Mouse (Mus musculus): Measurements from ENCODE around the gene Cemip. TPM values are rescaled to one million over a fixed set of nuclear protein-coding genes. Genes with fewer than 3 reads are reported as not detected.
"Not testable (repeated sequence)": the region's sequence is repeated elsewhere in the genome, so short reads cannot be mapped to it uniquely, and the experiment has no call there.

Gene Cemip
- polyA plus RNA-seq (2016; fragmentation: Nextera tagmentation; extraction: Ambion mirVana), result 0.41 and 0.70 TPM in 2 replicates

DNA sequence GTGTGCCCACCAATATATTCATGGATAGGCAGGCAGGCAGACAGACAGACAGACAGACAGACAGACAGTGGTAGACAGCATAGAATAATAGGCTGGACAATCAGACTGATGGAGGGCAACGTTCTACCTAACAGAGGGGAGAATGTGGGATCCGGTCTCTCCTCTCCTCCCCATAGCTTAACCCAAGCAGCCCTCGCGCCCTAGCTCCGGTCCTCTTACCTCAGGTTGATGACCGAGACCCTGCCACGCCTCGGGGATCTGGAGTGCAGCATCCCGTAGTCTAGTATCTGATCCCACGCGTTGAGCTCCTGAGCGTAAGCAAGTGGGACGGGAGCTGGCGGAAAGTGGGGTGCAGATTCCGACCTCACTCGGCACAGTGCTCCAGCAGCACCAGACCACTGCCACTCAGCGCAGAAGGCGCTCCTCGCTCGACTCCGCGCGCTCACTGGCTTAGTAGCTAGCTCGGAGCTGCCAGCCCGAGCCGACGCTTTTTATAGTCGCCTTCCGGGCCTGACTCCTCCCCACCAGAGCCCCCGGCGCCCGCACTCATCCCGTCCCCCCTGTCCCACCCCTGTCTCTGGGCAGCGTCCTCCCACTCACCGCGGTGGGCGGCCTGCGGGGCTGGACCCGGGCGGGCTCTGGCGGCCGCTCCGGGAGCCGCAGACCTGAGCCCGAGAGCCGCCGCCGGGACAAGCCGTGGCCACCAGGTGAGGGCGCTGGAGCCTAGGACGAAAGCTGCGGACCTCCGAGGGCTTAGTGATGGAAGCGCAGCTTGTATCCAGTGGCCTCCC, at the start of gene Cemip:
TSS of gene Cemip (minus strand) at position 464 of the 791 bp plus-strand sequence.
- Histone ChIP-seq H3K4me1 (peaks cover 17% of the 10 kb centered on the region; the same call in 1 of the 2 replicates), H3K27me3 (ENCODE audit: insufficient read depth, poor library complexity, severe bottlenecking) (peaks cover 42% of the 10 kb centered on the region), H3K27ac (no peak within 1 kb of the TSS), H3K36me3 (no peaks in the 10 kb centered on the region), H3K4me3 (peak within 1 kb of the TSS; percentile 58), H3K9me3 (no peaks in the 10 kb centered on the region)
- WGBS, result under 1% methylated on average over 54 of the region's 54 CpGs
- peak; percentile 89 for DNase-seq (ENCODE audit: low spot score)

GRCm38 (mm10) chr7:84132704-84133103, 46.4 kb upstream of the Cemip start:
- H3K4me1 ChIP-seq, result peaks cover 61% of the 10 kb centered on the region
- no peaks in the 10 kb centered on the region for H3K27me3 ChIP-seq (ENCODE audit: insufficient read depth, poor library complexity, severe bottlenecking)
- no peak overlapping the region for H3K27ac ChIP-seq
- WGBS, result 87% methylated on average over 1 of the region's 1 CpGs
- DNase-seq (ENCODE audit: low spot score), result no peak
- H3K9me3 ChIP-seq, result no peaks in the 10 kb centered on the region
- no peak overlapping the region for H3K4me3 ChIP-seq
- no peaks in the 10 kb centered on the region for H3K36me3 ChIP-seq

DNA sequence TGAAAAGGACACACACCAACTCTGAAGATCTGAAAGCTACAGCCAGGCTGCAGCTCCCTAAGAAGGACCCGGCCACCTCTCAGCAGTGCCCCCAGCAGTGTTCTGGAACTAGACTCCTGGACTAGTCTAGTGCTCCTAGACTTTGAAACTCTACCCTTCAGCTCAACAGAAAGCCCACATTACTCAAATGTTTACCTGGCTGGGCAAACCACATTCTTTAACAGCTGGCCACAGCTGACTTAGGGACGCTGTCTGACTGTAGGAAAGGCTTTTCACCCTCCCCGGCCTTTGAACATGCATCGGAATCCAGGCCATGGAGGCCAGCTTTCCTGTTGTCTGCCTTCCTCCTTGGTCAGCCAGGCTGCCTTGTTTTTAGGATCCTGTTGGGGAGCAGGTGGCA, 45.4 kb upstream of the Cemip start:
- peaks cover 68% of the 10 kb centered on the region for H3K4me1 ChIP-seq
- H3K4me3 ChIP-seq, result no peak overlapping the region
- 79% methylated on average over 4 of the region's 4 CpGs for whole genome bisulfite sequencing
- peak overlapping the region; percentile 23; the same call in 1 of the 2 replicates for H3K27ac ChIP-seq
- no peaks in the 10 kb centered on the region for H3K36me3 ChIP-seq
- no peak for DNase-seq (ENCODE audit: low spot score)
- no peaks in the 10 kb centered on the region for H3K27me3 ChIP-seq (ENCODE audit: insufficient read depth, poor library complexity, severe bottlenecking)
- H3K9me3 ChIP-seq, result no peaks in the 10 kb centered on the region

DNA sequence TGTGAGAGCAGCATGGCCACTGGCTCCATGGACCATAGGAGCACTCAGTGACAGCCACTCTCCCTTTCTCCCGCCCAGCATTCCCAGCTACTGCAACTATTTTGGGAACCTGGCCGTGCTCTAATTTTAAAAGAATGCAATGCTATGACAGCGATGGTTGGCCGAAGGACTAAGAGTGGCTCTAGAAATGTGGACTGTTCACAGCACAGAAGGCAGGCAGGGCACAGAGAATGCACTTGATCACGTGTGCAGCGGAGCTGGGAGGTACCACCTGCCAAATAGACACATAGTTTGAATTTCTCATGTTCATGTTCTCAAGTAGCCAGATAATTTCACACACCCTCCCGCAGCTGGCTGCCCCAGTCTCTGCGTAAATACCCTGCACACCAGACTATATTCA, 42.4 kb upstream of the Cemip start:
- H3K36me3 ChIP-seq, result no peaks in the 10 kb centered on the region
- H3K9me3 ChIP-seq, result no peaks in the 10 kb centered on the region
- H3K27ac ChIP-seq, result peak overlapping the region; percentile 88
- 30% methylated on average over 8 of the region's 8 CpGs for WGBS
- H3K27me3 ChIP-seq (ENCODE audit: insufficient read depth, poor library complexity, severe bottlenecking), result no peaks in the 10 kb centered on the region
- peak overlapping the region; percentile 27; the same call in 1 of the 2 replicates for H3K4me3 ChIP-seq
- DNase-seq (ENCODE audit: low spot score), result peak; percentile 91
- H3K4me1 ChIP-seq, result peaks cover 67% of the 10 kb centered on the region

DNA sequence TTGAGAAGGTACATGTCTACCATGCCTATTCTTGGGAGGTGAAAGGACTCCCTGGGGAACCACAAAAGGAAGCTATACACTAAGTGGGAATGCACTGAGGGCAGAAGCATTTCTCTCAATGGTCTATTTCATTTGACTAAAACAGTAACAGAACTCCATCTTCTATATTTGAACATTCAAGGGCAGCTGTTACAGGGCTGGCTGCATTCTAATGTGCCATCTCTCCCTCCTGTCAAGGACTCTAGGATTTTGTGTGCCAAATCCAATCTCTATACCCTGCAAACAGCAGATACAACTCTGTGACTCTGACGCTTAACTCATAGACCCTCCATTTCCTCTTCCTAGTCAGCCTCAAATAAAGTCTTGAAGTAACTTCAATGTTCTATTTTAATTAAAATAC, 39.4 kb upstream of the Cemip start:
- H3K36me3 ChIP-seq, result no peaks in the 10 kb centered on the region
- H3K4me3 ChIP-seq, result no peak overlapping the region
- no peak for DNase-seq (ENCODE audit: low spot score)
- 89% methylated on average over 1 of the region's 1 CpGs for WGBS
- H3K27me3 ChIP-seq (ENCODE audit: insufficient read depth, poor library complexity, severe bottlenecking), result no peaks in the 10 kb centered on the region
- no peaks in the 10 kb centered on the region for H3K9me3 ChIP-seq
- H3K4me1 ChIP-seq, result peaks cover 71% of the 10 kb centered on the region
- no peak overlapping the region for H3K27ac ChIP-seq

DNA sequence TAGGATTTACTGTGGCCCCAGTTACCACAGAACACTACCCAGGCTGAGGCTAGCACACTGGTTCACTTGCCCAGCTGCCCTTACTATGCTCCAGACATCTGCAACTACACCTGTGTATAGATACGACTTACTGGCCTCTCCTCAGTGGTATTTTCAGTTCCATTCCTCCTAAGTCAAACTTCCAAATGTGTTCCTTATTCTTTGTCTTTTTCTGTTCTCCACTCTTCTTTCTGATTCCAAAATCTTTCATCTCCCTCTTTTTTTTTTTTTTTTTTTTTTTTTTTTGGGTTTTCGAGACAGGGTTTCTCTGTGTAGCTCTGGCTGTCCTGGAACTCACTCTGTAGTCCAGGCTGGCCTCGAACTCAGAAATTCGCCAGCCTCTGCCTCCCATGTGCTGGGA, 37.3 kb upstream of the Cemip start:
- H3K9me3 ChIP-seq; H3K4me3 ChIP-seq; H3K27me3 ChIP-seq (ENCODE audit: insufficient read depth, poor library complexity, severe bottlenecking); H3K27ac ChIP-seq; DNase-seq (ENCODE audit: low spot score); H3K36me3 ChIP-seq: not testable (repeated sequence)
- 89% methylated on average over 3 of the region's 4 CpGs for WGBS
- peaks cover 76% of the 10 kb centered on the region for H3K4me1 ChIP-seq

- H3K4me3 ChIP-seq, result no peak overlapping the region
- H3K36me3 ChIP-seq, result no peaks in the 10 kb centered on the region
- DNase-seq (ENCODE audit: low spot score), result no peak
- H3K27ac ChIP-seq, result no peak overlapping the region
- no peaks in the 10 kb centered on the region for H3K9me3 ChIP-seq
- WGBS, result 62% methylated on average over 3 of the region's 3 CpGs
- H3K4me1 ChIP-seq, result peaks cover 76% of the 10 kb centered on the region
- H3K27me3 ChIP-seq (ENCODE audit: insufficient read depth, poor library complexity, severe bottlenecking), result no peaks in the 10 kb centered on the region
These were observed 35.5 kb upstream of the Cemip start for GRCm38 (mm10) chr7:84121778-84122177.

- H3K4me3 ChIP-seq, result no peak overlapping the region
- 75% methylated on average over 5 of the region's 5 CpGs for WGBS
- H3K27ac ChIP-seq, result peak overlapping the region; percentile 69; the same call in 1 of the 2 replicates
- no peaks in the 10 kb centered on the region for H3K27me3 ChIP-seq (ENCODE audit: insufficient read depth, poor library complexity, severe bottlenecking)
- no peak for DNase-seq (ENCODE audit: low spot score)
- H3K4me1 ChIP-seq, result peaks cover 64% of the 10 kb centered on the region
- H3K9me3 ChIP-seq, result no peaks in the 10 kb centered on the region
- H3K36me3 ChIP-seq, result no peaks in the 10 kb centered on the region; the same call in 1 of the 2 replicates
These were observed 33.9 kb upstream of the Cemip start for GRCm38 (mm10) chr7:84120142-84120760.

DNA sequence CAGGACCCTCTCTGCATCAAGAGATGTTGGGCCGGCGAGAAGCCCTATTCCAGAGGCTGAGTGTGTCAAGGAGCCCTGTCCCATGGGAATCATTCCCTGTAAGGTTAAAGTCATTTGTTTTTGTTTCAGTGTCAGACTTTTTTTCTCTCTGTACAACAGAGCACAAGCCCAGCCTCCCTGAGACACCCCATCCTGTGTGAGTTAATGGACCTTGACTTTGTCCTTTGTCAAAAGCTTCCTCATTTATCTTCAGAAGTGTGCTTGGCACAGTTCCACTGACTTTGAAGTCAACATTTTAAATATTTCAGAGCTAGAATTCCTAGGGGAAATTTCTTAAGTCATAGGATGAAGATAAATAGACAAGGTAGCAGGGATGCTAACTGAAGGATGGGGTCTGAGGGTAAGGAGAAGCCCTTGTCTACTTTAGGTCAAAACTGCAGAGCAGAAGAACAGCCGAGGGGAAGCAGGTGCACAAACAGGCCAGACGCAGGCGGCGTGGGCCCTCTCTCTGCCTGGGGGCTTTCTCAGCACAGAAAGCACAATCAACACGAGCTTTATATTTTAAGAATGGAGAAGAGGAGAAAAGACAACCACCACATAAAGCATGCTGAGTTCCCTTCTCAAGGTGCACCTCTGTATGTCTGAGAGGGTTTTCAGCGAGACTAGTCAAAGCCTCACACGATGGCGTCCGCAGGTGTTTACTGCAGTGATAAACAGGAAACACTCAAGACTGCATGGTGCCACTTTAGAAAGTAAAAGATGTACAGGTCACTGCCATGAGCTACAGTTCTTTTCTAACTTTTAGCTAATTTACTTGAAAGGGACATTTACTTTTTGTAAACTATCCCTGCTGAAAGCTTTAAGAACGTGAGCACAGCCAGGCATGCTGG, 33.2 kb upstream of the Cemip start:
- no peak overlapping the region; the same call in 1 of the 2 replicates for H3K27ac ChIP-seq
- 76% methylated on average over 12 of the region's 12 CpGs for WGBS
- no peak for DNase-seq (ENCODE audit: low spot score)
- no peaks in the 10 kb centered on the region; the same call in 1 of the 2 replicates for H3K36me3 ChIP-seq
- H3K4me3 ChIP-seq, result no peak overlapping the region
- no peaks in the 10 kb centered on the region for H3K9me3 ChIP-seq
- H3K27me3 ChIP-seq (ENCODE audit: insufficient read depth, poor library complexity, severe bottlenecking), result no peaks in the 10 kb centered on the region
- peaks cover 63% of the 10 kb centered on the region for H3K4me1 ChIP-seq

- H3K9me3 ChIP-seq, result no peaks in the 10 kb centered on the region
- 88% methylated on average over 6 of the region's 6 CpGs for WGBS
- H3K27me3 ChIP-seq (ENCODE audit: insufficient read depth, poor library complexity, severe bottlenecking), result no peaks in the 10 kb centered on the region
- H3K4me1 ChIP-seq, result peaks cover 54% of the 10 kb centered on the region
- no peak for DNase-seq (ENCODE audit: low spot score)
- peaks cover 14% of the 10 kb centered on the region for H3K36me3 ChIP-seq
- H3K27ac ChIP-seq, result no peak overlapping the region
- H3K4me3 ChIP-seq, result no peak overlapping the region
These were observed 31.3 kb upstream of the Cemip start for GRCm38 (mm10) chr7:84117543-84118122.

DNA sequence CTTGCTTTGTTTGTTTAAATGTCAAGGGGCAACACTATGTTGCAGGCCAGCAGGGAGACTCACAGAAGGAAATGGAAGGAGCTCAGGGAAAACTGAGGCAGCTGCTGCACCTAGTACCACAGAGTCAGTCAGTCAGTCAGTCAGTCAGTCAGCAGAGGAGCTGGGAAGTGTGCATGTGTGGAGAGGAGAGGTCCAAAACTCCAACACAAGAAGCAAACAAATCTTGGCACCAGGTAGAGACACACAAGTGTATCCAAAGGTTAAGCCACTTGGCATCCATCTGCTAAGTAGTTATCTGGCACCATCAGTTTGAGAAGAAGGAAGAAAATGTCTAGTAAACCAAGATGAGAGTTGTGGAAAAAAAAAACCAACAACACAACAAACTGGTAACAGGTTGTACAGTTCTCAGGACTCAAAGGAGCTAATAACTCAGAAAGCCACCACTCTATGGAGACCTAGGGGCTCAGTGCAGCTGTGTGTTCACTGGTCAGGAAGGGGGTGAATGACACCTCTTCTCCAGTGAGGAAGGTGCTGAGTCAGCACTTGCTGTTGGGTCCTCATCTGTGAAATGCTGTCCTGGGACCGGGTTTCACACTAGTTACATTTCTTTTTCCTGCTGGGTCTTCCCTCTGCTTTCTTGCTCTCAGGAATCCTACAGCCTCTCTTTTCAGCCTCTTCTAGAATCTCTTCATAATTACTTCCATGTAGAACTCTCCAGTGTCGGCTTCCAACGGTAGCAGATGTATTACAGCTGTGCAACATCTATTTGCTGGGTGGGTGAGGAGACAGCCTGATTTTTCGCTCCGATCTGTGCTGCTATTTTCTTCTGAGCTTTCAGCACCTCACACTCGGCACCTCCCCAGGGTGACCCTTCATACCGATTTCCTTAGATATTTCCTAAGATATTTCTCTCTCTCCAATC, 30.6 kb upstream of the Cemip start:
- no peak overlapping the region for H3K27ac ChIP-seq
- H3K27me3 ChIP-seq (ENCODE audit: insufficient read depth, poor library complexity, severe bottlenecking), result no peaks in the 10 kb centered on the region
- peaks cover 56% of the 10 kb centered on the region for H3K4me1 ChIP-seq
- DNase-seq (ENCODE audit: low spot score), result no peak
- no peaks in the 10 kb centered on the region for H3K9me3 ChIP-seq
- 76% methylated on average over 7 of the region's 7 CpGs for WGBS
- no peak overlapping the region for H3K4me3 ChIP-seq
- peaks cover 14% of the 10 kb centered on the region for H3K36me3 ChIP-seq

- H3K27ac ChIP-seq, result no peak overlapping the region
- DNase-seq (ENCODE audit: low spot score), result no peak
- H3K4me1 ChIP-seq, result peaks cover 48% of the 10 kb centered on the region
- WGBS, result 45% methylated on average over 2 of the region's 2 CpGs
- H3K9me3 ChIP-seq, result no peaks in the 10 kb centered on the region
- no peak overlapping the region for H3K4me3 ChIP-seq
- no peaks in the 10 kb centered on the region for H3K27me3 ChIP-seq (ENCODE audit: insufficient read depth, poor library complexity, severe bottlenecking)
- peaks cover 17% of the 10 kb centered on the region for H3K36me3 ChIP-seq
These were observed 29.1 kb upstream of the Cemip start for GRCm38 (mm10) chr7:84115385-84115784.
